Mouse (Mus musculus) kidney, embryonic 16.5 days (tissue): ENCODE data around the gene Anp32e. TPM values are rescaled to one million over a fixed set of nuclear protein-coding genes. Genes with fewer than 3 reads are reported as not detected.

Source experiments
- ATAC-seq: fragments of 200-750 bp; cut with Nextera tagmentation; 2 replicates; pipeline ENCODE4 v1.8.0; 2017; ENCODE audit warnings: moderate TSS enrichment; ENCODE audit not compliant: low FRiP score, low TSS enrichment
- H3K27ac ChIP-seq: fragments of 300-500 bp; sonication (generic); 2 replicates; pipeline ENCODE4 v1.5.1; 2014; ENCODE audit warnings: low read length
- H3K27me3 ChIP-seq: fragments of 300-500 bp; sonication (generic); 2 replicates; pipeline ENCODE4 v1.6.1; 2014; ENCODE audit warnings: low read length, control low read depth, mixed read lengths; ENCODE audit not compliant: insufficient read depth
- H3K36me3 ChIP-seq: fragments of 300-500 bp; sonication (generic); 2 replicates; pipeline ENCODE4 v1.6.1; 2014; ENCODE audit warnings: low read length, control low read depth, mixed read lengths; ENCODE audit not compliant: insufficient read depth
- H3K4me1 ChIP-seq: fragments of 300-500 bp; sonication (generic); 2 replicates; pipeline ENCODE4 v1.6.1; 2014; ENCODE audit warnings: low read length, control low read depth, mixed read lengths; ENCODE audit not compliant: insufficient read depth
- H3K4me2 ChIP-seq: fragments of 300-500 bp; sonication (generic); replicated peaks from 2 replicates; pipeline ENCODE4 v1.6.1; 2014; ENCODE audit warnings: low read depth, low read length
- H3K4me3 ChIP-seq: fragments of 300-500 bp; sonication (generic); 2 replicates; pipeline ENCODE4 v1.5.1; 2014; ENCODE audit warnings: mild to moderate bottlenecking, low read length
- H3K9ac ChIP-seq: fragments of 300-500 bp; sonication (generic); replicated peaks from 2 replicates; pipeline ENCODE4 v1.6.1; 2014; ENCODE audit warnings: low read length
- H3K9me3 ChIP-seq: fragments of 300-500 bp; sonication (generic); 2 replicates; pipeline ENCODE4 v1.6.1; 2016; ENCODE audit warnings: low read length, control low read depth
- WGBS: fragments of 180-500 bp; shearing (Covaris S2); extraction: QIAGEN DNeasy Blood & Tissue Kit; methylation state at CpG from one replicate; pipeline ENCODE4 v1.1.7; 2014; 5-methylcytosine and 5-hydroxymethylcytosine counted together
- polyA plus RNA-seq: library from polyadenylated mRNA; unstranded; fragments of >200 nt; fragmentation: Nextera tagmentation; extraction: Ambion mirVana; gene quantifications from 2 replicates; pipeline ENCODE4 v1.2.1, GENCODE M21; 2015

The Anp32e gene
- polyA plus RNA-seq, 1 experiment from 2014 or later = 206 TPM

GRCm38 (mm10) chr3:95982129-95982528, 53.1 kb downstream of the Anp32e start:
- peaks cover 26% of the 10 kb centered on the region for H3K4me1 ChIP-seq
- no peak overlapping the region for H3K9ac ChIP-seq
- no peaks in the 10 kb centered on the region for H3K27me3 ChIP-seq
- no peak overlapping the region for H3K27ac ChIP-seq
- H3K36me3 ChIP-seq = no peaks in the 10 kb centered on the region
- WGBS = 94% methylated on average over 4 of the region's 4 CpGs
- ATAC-seq = no peak
- H3K9me3 ChIP-seq = no peaks in the 10 kb centered on the region
- H3K4me2 ChIP-seq = no peak overlapping the region
- no peak overlapping the region for H3K4me3 ChIP-seq

- Histone ChIP-seq H3K4me2 (peak overlapping the region; percentile 53), H3K4me1 (peaks cover 35% of the 10 kb centered on the region), H3K27ac (peak overlapping the region; percentile 98), H3K27me3 (no peaks in the 10 kb centered on the region), H3K36me3 (peaks cover 24% of the 10 kb centered on the region), H3K4me3 (peak overlapping the region; percentile 27), H3K9me3 (no peaks in the 10 kb centered on the region), H3K9ac (peak overlapping the region; percentile 66)
- 3% methylated on average over 12 of the region's 12 CpGs for WGBS
- peak; percentile 93 for ATAC-seq
Observed at GRCm38 (mm10) chr3:95985209-95986000, 56.4 kb downstream of the Anp32e start.

- ATAC-seq = 0 out of 2 replicates have a peak, but pooled peaks have one; percentile 9
- H3K27me3 ChIP-seq = no peaks in the 10 kb centered on the region
- H3K27ac ChIP-seq = peak overlapping the region; percentile 98
- peak overlapping the region; percentile 27 for H3K4me3 ChIP-seq
- H3K4me1 ChIP-seq = peaks cover 35% of the 10 kb centered on the region
- H3K36me3 ChIP-seq = peaks cover 29% of the 10 kb centered on the region
- H3K4me2 ChIP-seq = peak overlapping the region; percentile 53
- H3K9ac ChIP-seq = peak overlapping the region; percentile 66
- 5% methylated on average over 21 of the region's 21 CpGs for whole genome bisulfite sequencing
- H3K9me3 ChIP-seq = no peaks in the 10 kb centered on the region
Observed at GRCm38 (mm10) chr3:95986001-95986622, 57.1 kb downstream of the Anp32e start.

GRCm38 (mm10) chr3:95986984-95987383, 57.9 kb downstream of the Anp32e start:
- H3K36me3 ChIP-seq = peaks cover 30% of the 10 kb centered on the region
- peaks cover 41% of the 10 kb centered on the region for H3K4me1 ChIP-seq
- H3K9ac ChIP-seq = 0 out of 2 replicates have a peak overlapping the region, but pooled peaks have one; percentile 66
- WGBS = 67% methylated on average over 4 of the region's 4 CpGs
- H3K27ac ChIP-seq = peak overlapping the region; percentile 98; the same call in 1 of the 2 replicates
- H3K27me3 ChIP-seq = no peaks in the 10 kb centered on the region
- H3K4me3 ChIP-seq = no peak overlapping the region
- no peaks in the 10 kb centered on the region for H3K9me3 ChIP-seq
- no peak for ATAC-seq
- H3K4me2 ChIP-seq = no peak overlapping the region

GRCm38 (mm10) chr3:95987386-95988110, 58.5 kb downstream of the Anp32e start:
- Histone ChIP-seq H3K4me1 (peaks cover 46% of the 10 kb centered on the region), H3K27me3 (no peaks in the 10 kb centered on the region), H3K4me3 (no peak overlapping the region), H3K36me3 (peaks cover 36% of the 10 kb centered on the region), H3K27ac (no peak overlapping the region), H3K9me3 (no peaks in the 10 kb centered on the region), H3K9ac (no peak overlapping the region), H3K4me2 (no peak overlapping the region)
- 82% methylated on average over 6 of the region's 6 CpGs for WGBS
- no peak for ATAC-seq

GRCm38 (mm10) chr3:95988138-95988537, 59.1 kb downstream of the Anp32e start:
- peaks cover 52% of the 10 kb centered on the region for H3K4me1 ChIP-seq

GRCm38 (mm10) chr3:95988969-95989368, 59.9 kb downstream of the Anp32e start:
- H3K4me2 ChIP-seq = no peak overlapping the region
- peaks cover 60% of the 10 kb centered on the region for H3K4me1 ChIP-seq
- no peak overlapping the region for H3K9ac ChIP-seq
- H3K36me3 ChIP-seq = peaks cover 37% of the 10 kb centered on the region
- WGBS = 35% methylated on average over 10 of the region's 10 CpGs
- no peaks in the 10 kb centered on the region for H3K9me3 ChIP-seq
- ATAC-seq = no peak
- no peaks in the 10 kb centered on the region for H3K27me3 ChIP-seq
- H3K27ac ChIP-seq = peak overlapping the region; percentile 37
- no peak overlapping the region for H3K4me3 ChIP-seq

More at GRCm38 (mm10) chr3:95988138-95988537, 59.1 kb downstream of the Anp32e start:
- peaks cover 37% of the 10 kb centered on the region for H3K36me3 ChIP-seq
- no peak overlapping the region for H3K4me3 ChIP-seq
- no peak overlapping the region for H3K4me2 ChIP-seq
- no peaks in the 10 kb centered on the region for H3K9me3 ChIP-seq
- H3K9ac ChIP-seq = no peak overlapping the region
- no peak for ATAC-seq
- H3K27ac ChIP-seq = no peak overlapping the region
- WGBS = 93% methylated on average over 1 of the region's 1 CpGs
- no peaks in the 10 kb centered on the region for H3K27me3 ChIP-seq

GRCm38 (mm10) chr3:95990413-95990941, 61.4 kb downstream of the Anp32e start:
- Histone ChIP-seq H3K4me1 (peaks cover 54% of the 10 kb centered on the region), H3K27ac (no peak overlapping the region), H3K36me3 (peaks cover 37% of the 10 kb centered on the region), H3K9me3 (no peaks in the 10 kb centered on the region), H3K9ac (no peak overlapping the region), H3K4me3 (no peak overlapping the region), H3K27me3 (no peaks in the 10 kb centered on the region), H3K4me2 (no peak overlapping the region)
- ATAC-seq = no peak
- WGBS = 87% methylated on average over 12 of the region's 12 CpGs

GRCm38 (mm10) chr3:95992990-95993603, 64.1 kb downstream of the Anp32e start:
- Histone ChIP-seq H3K4me3 (peak overlapping the region; percentile 73), H3K27ac (peak overlapping the region; percentile 94), H3K4me1 (peaks cover 51% of the 10 kb centered on the region), H3K9ac (peak overlapping the region; percentile 14; the same call in 1 of the 2 replicates), H3K4me2 (peak overlapping the region; percentile 63), H3K36me3 (peaks cover 35% of the 10 kb centered on the region), H3K27me3 (no peaks in the 10 kb centered on the region), H3K9me3 (no peaks in the 10 kb centered on the region)
- no peak for ATAC-seq
- 27% methylated on average over 5 of the region's 5 CpGs for WGBS
